Mouse (Mus musculus) CD4-positive, CD25-positive, alpha-beta regulatory T cell, adult 4 months (primary cell): ENCODE results near the gene Cfap299. TPM values are rescaled to one million over a fixed set of nuclear protein-coding genes. Genes with fewer than 3 reads are reported as not detected.

Source experiments
- ATAC-seq: one replicate; pipeline ENCODE4 v1.8.0; 2017
- polyA plus RNA-seq, 2 experiments: library from polyadenylated mRNA; unstranded; fragments of 100-300 nt; shearing (Covaris generic); gene quantifications; one replicate each; pipeline ENCODE4 v1.2.1; 2017

The Cfap299 gene
- polyA plus RNA-seq, 2 experiments from 2014 or later: not detected

DNA sequence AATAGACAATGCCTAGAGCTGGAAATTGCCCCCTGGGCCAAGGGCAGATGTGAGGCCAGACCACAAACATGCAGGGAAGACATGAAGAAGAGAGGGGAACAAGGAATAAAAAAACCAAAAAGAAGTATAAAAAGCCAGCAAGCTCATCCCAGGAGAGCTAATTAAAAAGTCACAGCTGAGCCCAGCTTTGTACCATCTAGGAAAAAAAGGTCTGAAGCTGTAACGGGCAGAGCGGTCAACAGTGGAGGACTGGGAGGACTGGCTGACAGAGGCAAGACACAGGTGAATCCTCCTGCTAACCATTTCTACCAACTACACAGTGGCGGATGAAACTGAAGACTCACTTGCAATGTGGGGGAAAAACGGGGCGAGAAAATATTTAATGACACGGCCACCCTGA, 505.2 kb downstream of the Cfap299 start:
- no peak for ATAC-seq

GRCm38 (mm10) chr5:98842600-98843310, 513.7 kb downstream of the Cfap299 start:
- no peak for ATAC-seq

- no peak for ATAC-seq
These were observed 515.6 kb downstream of the Cfap299 start for GRCm38 (mm10) chr5:98844664-98845063.

Other genes with a start within 250 kb of the Cfap299 start
- not detected for gene Prdm8, start 162.1 kb upstream of the Cfap299 start, polyA plus RNA-seq
- gene Fgf5, start 75.1 kb upstream of the Cfap299 start, polyA plus RNA-seq: not detected
- not detected for gene Gm11111, start 223.4 kb downstream of the Cfap299 start, polyA plus RNA-seq